Mouse (Mus musculus): Measurements from ENCODE around the gene Nadk2. TPM values are rescaled to one million over a fixed set of nuclear protein-coding genes. Genes with fewer than 3 reads are reported as not detected.
A peak's percentile ranks its signal among the peaks of the same experiment; 100 is the strongest.

Nadk2 gene
- polyA plus RNA-seq, 1 experiment from 2014 or later: 32.1 TPM

DNA sequence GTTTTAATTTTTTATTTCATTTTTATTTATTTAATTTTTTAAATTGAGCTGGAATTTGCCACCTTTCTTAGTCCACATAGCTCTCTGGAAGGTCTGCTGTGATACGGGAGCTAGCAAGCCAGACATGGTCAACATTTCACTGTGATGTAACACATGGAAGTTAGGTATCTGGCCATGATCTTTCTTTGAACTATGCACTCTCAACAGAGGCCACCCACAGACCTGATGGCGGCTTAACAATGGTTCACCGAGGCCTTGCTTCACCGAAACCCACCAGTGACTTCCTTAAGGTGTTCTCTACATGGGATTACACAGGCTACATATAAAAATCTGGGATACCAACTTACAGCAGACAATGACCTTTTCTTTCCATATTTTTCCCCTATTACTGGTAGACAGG, 43.1 kb downstream of the Nadk2 start:
- Histone ChIP-seq H3K4me2 (replicated peaks; ENCODE audit: low read depth, low read length) (no peak overlapping the region), H3K27me3 (ENCODE audit: control insufficient read depth, insufficient read depth, low read length) (no peaks in the 10 kb centered on the region), H3K9me3 (ENCODE audit: control insufficient read depth, low read depth, low read length) (no peaks in the 10 kb centered on the region), H3K27ac (ENCODE audit: low read length) (no peak overlapping the region), H3K4me1 (ENCODE audit: control insufficient read depth, insufficient read depth, low read length) (no peaks in the 10 kb centered on the region), H3K36me3 (ENCODE audit: control insufficient read depth, insufficient read depth, low read length) (peaks cover 59% of the 10 kb centered on the region), H3K9ac (replicated peaks; ENCODE audit: low read depth, low read length) (no peak overlapping the region), H3K4me3 (ENCODE audit: low read depth, low read length) (no peak overlapping the region)
- WGBS: 77% methylated on average over 4 of the region's 4 CpGs
- no peak for ATAC-seq (ENCODE audit: insufficient number of reproducible peaks, insufficient read depth, low FRiP score, low read depth)

DNA sequence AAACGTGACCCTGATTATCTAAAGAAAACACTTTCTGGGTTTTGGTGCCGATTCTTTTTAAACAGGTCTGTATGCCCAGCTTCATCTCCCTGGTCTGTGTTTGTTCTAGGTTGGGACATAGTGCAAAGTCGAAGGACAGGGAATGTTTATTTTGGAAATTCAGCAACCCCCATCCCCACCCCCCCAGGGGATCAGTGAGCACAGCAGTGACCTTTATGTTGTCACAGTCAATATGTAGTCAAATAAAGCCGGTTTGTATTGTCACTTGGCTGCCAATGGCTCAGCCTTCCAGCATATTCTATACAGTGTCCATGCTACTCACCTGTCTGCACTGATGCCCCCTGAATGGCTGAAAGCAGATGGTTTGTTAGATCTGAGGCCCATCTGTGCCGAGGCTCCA, 43.5 kb downstream of the Nadk2 start:
- no peaks in the 10 kb centered on the region for H3K27me3 ChIP-seq (ENCODE audit: control insufficient read depth, insufficient read depth, low read length)
- no peak overlapping the region for H3K27ac ChIP-seq (ENCODE audit: low read length)
- no peaks in the 10 kb centered on the region for H3K4me1 ChIP-seq (ENCODE audit: control insufficient read depth, insufficient read depth, low read length)
- no peak overlapping the region for H3K9ac ChIP-seq (replicated peaks; ENCODE audit: low read depth, low read length)
- no peak overlapping the region for H3K4me2 ChIP-seq (replicated peaks; ENCODE audit: low read depth, low read length)
- peaks cover 64% of the 10 kb centered on the region for H3K36me3 ChIP-seq (ENCODE audit: control insufficient read depth, insufficient read depth, low read length)
- H3K9me3 ChIP-seq (ENCODE audit: control insufficient read depth, low read depth, low read length): no peaks in the 10 kb centered on the region
- WGBS: 38% methylated on average over 5 of the region's 5 CpGs
- no peak overlapping the region for H3K4me3 ChIP-seq (ENCODE audit: low read depth, low read length)
- no peak for ATAC-seq (ENCODE audit: insufficient number of reproducible peaks, insufficient read depth, low FRiP score, low read depth)

DNA sequence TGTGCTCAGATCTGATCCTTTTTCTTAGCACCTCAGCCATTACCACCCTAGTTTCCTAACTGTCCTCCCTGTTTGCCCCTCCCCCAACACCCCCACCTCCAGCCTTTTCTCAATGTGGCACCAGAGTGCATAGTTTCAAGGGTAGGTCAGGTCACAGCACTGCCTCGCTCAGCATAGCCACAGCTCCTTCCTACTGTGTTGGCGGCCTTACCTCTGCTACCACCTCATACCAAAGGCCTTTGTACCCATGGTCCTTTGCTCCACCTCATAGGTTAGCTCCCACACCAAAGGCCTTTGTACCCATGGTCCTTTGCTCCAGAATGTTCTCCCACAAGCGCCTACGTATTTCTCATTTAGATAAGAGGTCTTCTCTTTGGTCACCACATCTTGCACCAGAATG, 47.8 kb downstream of the Nadk2 start:
- H3K4me3 ChIP-seq (ENCODE audit: low read depth, low read length): no peak overlapping the region
- no peaks in the 10 kb centered on the region for H3K4me1 ChIP-seq (ENCODE audit: control insufficient read depth, insufficient read depth, low read length)
- H3K4me2 ChIP-seq (replicated peaks; ENCODE audit: low read depth, low read length): no peak overlapping the region
- no peak overlapping the region for H3K27ac ChIP-seq (ENCODE audit: low read length)
- H3K9me3 ChIP-seq (ENCODE audit: control insufficient read depth, low read depth, low read length): no peaks in the 10 kb centered on the region
- no peak for ATAC-seq (ENCODE audit: insufficient number of reproducible peaks, insufficient read depth, low FRiP score, low read depth)
- peaks cover 70% of the 10 kb centered on the region for H3K36me3 ChIP-seq (ENCODE audit: control insufficient read depth, insufficient read depth, low read length)
- H3K9ac ChIP-seq (replicated peaks; ENCODE audit: low read depth, low read length): no peak overlapping the region
- H3K27me3 ChIP-seq (ENCODE audit: control insufficient read depth, insufficient read depth, low read length): no peaks in the 10 kb centered on the region
- WGBS: 95% methylated on average over 4 of the region's 4 CpGs

DNA sequence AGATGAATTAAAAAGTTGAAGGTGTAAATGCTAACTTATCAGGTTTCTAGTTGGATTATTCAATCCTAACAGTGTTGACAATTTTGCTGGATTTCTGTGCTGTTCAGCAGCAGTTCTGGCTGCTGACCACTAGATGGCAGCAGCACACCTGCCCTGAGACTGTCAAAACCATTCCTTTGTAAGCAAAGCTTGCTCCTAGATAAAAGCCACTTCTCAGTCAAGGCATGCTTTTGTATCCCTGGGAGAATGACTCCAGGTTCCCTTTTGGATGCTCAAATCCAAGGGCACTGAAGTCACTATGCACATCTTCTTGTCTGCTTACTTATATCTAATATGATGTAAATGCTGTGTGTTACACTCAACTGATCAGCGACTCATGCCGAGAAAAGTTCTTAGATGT, 49.0 kb downstream of the Nadk2 start:
- H3K27me3 ChIP-seq (ENCODE audit: control insufficient read depth, insufficient read depth, low read length): no peaks in the 10 kb centered on the region
- no peak overlapping the region for H3K27ac ChIP-seq (ENCODE audit: low read length)
- no peak overlapping the region for H3K9ac ChIP-seq (replicated peaks; ENCODE audit: low read depth, low read length)
- ATAC-seq (ENCODE audit: insufficient number of reproducible peaks, insufficient read depth, low FRiP score, low read depth): no peak
- no peaks in the 10 kb centered on the region for H3K4me1 ChIP-seq (ENCODE audit: control insufficient read depth, insufficient read depth, low read length)
- WGBS: 94% methylated on average over 2 of the region's 2 CpGs
- peaks cover 70% of the 10 kb centered on the region for H3K36me3 ChIP-seq (ENCODE audit: control insufficient read depth, insufficient read depth, low read length)
- no peaks in the 10 kb centered on the region for H3K9me3 ChIP-seq (ENCODE audit: control insufficient read depth, low read depth, low read length)
- no peak overlapping the region for H3K4me2 ChIP-seq (replicated peaks; ENCODE audit: low read depth, low read length)
- H3K4me3 ChIP-seq (ENCODE audit: low read depth, low read length): no peak overlapping the region

DNA sequence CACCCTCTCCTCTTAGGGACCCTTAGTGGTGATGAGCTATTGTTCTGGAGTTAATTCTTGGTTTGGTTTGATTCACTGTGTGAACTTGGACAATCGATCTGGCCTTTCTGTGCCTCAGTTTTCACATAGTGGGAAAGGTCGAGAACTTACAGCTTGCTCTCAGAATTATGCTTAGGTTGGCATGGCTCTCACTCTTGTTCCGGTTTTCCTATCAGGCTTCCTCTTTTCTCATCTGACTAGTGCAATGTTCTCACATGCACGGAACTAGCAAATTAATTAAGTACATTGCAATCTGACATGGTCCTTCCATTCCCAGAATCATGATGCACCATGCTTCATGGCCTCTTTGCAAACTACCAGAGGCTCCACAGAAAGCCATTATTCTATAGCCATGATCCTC, 51.9 kb downstream of the Nadk2 start:
- no peak overlapping the region for H3K4me3 ChIP-seq (ENCODE audit: low read depth, low read length)
- H3K36me3 ChIP-seq (ENCODE audit: control insufficient read depth, insufficient read depth, low read length): peaks cover 65% of the 10 kb centered on the region
- no peak overlapping the region for H3K4me2 ChIP-seq (replicated peaks; ENCODE audit: low read depth, low read length)
- H3K9ac ChIP-seq (replicated peaks; ENCODE audit: low read depth, low read length): no peak overlapping the region
- no peaks in the 10 kb centered on the region for H3K9me3 ChIP-seq (ENCODE audit: control insufficient read depth, low read depth, low read length)
- no peak for ATAC-seq (ENCODE audit: insufficient number of reproducible peaks, insufficient read depth, low FRiP score, low read depth)
- 90% methylated on average over 4 of the region's 4 CpGs for WGBS
- no peaks in the 10 kb centered on the region for H3K27me3 ChIP-seq (ENCODE audit: control insufficient read depth, insufficient read depth, low read length)
- H3K4me1 ChIP-seq (ENCODE audit: control insufficient read depth, insufficient read depth, low read length): no peaks in the 10 kb centered on the region
- no peak overlapping the region for H3K27ac ChIP-seq (ENCODE audit: low read length)

DNA sequence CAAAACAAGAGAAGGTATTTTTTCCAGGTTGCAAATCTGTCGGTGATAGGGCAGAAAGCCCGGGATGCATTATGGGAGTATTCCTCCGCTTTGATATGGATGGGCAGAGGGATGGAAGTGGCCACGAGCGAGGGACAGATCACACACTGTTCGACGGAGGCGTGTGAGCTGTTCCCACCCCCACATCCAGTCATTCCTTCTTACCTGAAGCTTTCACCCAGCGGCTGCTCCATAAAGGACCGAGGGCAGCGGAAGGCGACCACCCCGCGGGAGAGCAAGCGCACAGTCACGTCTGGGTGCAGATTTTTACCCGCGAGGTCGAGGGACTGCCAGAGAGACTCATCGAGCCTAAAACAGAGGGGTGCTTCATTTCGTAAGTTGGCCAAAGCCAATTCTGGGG, 53.8 kb downstream of the Nadk2 start:
- no peak for ATAC-seq (ENCODE audit: insufficient number of reproducible peaks, insufficient read depth, low FRiP score, low read depth)
- WGBS: 90% methylated on average over 21 of the region's 21 CpGs
- no peak overlapping the region for H3K27ac ChIP-seq (ENCODE audit: low read length)
- no peaks in the 10 kb centered on the region for H3K9me3 ChIP-seq (ENCODE audit: control insufficient read depth, low read depth, low read length)
- H3K9ac ChIP-seq (replicated peaks; ENCODE audit: low read depth, low read length): no peak overlapping the region
- no peaks in the 10 kb centered on the region for H3K27me3 ChIP-seq (ENCODE audit: control insufficient read depth, insufficient read depth, low read length)
- H3K4me1 ChIP-seq (ENCODE audit: control insufficient read depth, insufficient read depth, low read length): no peaks in the 10 kb centered on the region
- H3K4me2 ChIP-seq (replicated peaks; ENCODE audit: low read depth, low read length): no peak overlapping the region
- H3K36me3 ChIP-seq (ENCODE audit: control insufficient read depth, insufficient read depth, low read length): peaks cover 60% of the 10 kb centered on the region
- no peak overlapping the region for H3K4me3 ChIP-seq (ENCODE audit: low read depth, low read length)

DNA sequence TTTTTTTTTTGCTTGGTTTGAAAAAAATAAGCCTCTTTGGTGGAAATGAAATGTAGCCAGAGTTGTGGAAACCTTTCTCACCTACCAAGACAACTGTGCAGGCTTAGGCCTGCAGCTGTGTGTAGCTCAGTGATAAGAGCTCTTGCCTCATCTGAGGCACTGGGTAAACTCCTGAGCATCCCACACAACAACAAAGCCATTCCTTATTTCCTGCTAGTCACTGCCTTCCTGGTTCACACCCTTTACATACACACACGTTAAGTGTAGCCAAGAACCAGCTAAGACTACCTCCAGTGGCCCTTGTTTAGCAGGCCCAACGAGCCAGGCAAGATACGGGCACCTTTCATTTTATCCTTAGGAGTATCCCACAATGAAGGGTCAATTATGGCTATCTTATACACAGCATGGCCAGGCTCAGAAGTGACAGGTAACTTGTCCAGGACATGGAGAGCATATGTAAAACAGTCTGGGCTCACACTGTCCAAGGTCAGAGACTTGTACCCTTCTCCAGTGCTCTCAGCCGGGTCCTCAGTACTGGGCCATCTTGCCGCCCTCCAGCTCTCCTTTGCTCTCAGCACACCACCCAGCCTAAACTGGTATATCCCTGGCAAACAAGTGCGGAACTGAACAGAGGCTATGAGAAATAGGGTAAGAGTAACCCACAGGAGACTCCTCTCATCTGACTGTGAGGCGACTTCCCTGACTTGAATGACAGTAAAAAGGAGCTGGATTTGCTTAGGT, 56.2 kb downstream of the Nadk2 start:
- H3K36me3 ChIP-seq (ENCODE audit: control insufficient read depth, insufficient read depth, low read length): peaks cover 61% of the 10 kb centered on the region
- no peak overlapping the region for H3K4me3 ChIP-seq (ENCODE audit: low read depth, low read length)
- H3K27ac ChIP-seq (ENCODE audit: low read length): no peak overlapping the region
- no peaks in the 10 kb centered on the region for H3K27me3 ChIP-seq (ENCODE audit: control insufficient read depth, insufficient read depth, low read length)
- H3K9ac ChIP-seq (replicated peaks; ENCODE audit: low read depth, low read length): no peak overlapping the region
- no peak for ATAC-seq (ENCODE audit: insufficient number of reproducible peaks, insufficient read depth, low FRiP score, low read depth)
- no peaks in the 10 kb centered on the region for H3K9me3 ChIP-seq (ENCODE audit: control insufficient read depth, low read depth, low read length)
- WGBS: 88% methylated on average over 7 of the region's 7 CpGs
- no peak overlapping the region for H3K4me2 ChIP-seq (replicated peaks; ENCODE audit: low read depth, low read length)
- H3K4me1 ChIP-seq (ENCODE audit: control insufficient read depth, insufficient read depth, low read length): no peaks in the 10 kb centered on the region

DNA sequence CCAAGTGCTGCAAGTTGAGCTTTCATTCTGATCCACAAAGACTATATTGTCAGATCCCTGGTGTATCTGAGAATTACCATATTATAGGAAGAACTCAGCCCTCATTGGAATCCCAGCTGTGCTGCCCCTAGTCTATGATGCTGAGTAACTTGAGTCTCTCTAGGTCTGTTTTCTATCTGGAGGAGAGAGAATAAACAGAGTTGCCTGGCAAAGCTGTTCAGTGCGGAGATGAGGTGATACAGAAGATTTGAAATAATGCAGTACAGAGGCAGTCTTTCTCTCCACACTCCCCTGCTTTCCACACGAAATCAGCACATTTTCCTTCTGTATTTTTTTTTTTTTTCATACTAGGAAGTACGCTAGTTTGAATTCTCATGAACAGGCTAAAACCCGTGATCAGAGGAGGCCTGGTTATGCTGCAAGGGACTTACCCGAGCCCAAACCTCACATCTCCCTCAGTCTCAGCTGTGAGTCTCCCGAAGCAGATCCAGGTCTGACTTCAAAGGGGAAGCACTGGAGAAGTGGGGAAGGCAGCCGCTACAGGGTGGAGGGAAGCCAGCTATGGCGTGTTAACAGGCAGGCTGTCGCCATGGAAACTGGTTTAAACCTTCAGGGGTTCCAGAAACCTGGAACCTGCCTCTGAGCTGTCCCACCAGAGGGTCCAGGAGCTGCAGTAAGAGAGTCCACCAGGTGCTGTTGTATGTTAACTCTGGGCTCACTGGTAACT, 59.9 kb downstream of the Nadk2 start:
- no peak for ATAC-seq (ENCODE audit: insufficient number of reproducible peaks, insufficient read depth, low FRiP score, low read depth)
- whole genome bisulfite sequencing: 68% methylated on average over 9 of the region's 9 CpGs

More for the DNA sequence above, 59.9 kb downstream of the Nadk2 start:
- Histone ChIP-seq H3K9me3 (ENCODE audit: control insufficient read depth, low read depth, low read length) (no peaks in the 10 kb centered on the region), H3K27me3 (ENCODE audit: control insufficient read depth, insufficient read depth, low read length) (no peaks in the 10 kb centered on the region), H3K9ac (replicated peaks; ENCODE audit: low read depth, low read length) (no peak overlapping the region), H3K27ac (ENCODE audit: low read length) (peak overlapping the region; percentile 61), H3K4me3 (ENCODE audit: low read depth, low read length) (no peak overlapping the region), H3K4me1 (ENCODE audit: control insufficient read depth, insufficient read depth, low read length) (peaks cover 12% of the 10 kb centered on the region; the same call in 1 of the 2 replicates), H3K4me2 (replicated peaks; ENCODE audit: low read depth, low read length) (no peak overlapping the region), H3K36me3 (ENCODE audit: control insufficient read depth, insufficient read depth, low read length) (peaks cover 37% of the 10 kb centered on the region)
